Mouse (Mus musculus) frontal cortex, postnatal 36 days (tissue): Measurements from ENCODE around the gene Ubash3b.

ENCODE experiments used
- DNase-seq, 2 experiments: peaks; one replicate each; pipeline ENCODE4 v3.0.0; 2022; ENCODE audit warnings: low spot score in 2 of 2

Ubash3b gene

DNA sequence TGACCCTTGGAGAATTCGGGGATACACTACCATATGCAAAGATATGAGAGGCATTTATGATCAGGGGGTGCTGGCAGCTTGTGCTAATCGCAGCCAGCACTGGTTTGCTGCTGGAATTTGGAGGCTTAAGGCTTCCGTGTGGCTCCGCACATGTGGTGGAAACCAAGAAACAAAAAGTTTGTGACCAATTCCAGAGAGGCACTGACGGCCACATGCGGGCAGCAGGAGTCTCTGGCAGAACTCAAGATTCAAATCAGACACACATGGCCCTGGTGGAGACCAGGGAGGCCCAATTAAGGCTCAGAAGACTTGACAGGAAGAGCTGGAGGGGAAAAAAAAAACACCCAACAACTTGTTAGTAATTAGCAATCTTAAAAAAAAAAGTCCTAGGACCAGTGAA is 63.4 kb downstream of the Ubash3b start:
- DNase-seq, result no peak

GRCm38 (mm10) chr9:41091993-41092392 is 69.5 kb downstream of the Ubash3b start:
- DNase-seq, result no peak

DNA sequence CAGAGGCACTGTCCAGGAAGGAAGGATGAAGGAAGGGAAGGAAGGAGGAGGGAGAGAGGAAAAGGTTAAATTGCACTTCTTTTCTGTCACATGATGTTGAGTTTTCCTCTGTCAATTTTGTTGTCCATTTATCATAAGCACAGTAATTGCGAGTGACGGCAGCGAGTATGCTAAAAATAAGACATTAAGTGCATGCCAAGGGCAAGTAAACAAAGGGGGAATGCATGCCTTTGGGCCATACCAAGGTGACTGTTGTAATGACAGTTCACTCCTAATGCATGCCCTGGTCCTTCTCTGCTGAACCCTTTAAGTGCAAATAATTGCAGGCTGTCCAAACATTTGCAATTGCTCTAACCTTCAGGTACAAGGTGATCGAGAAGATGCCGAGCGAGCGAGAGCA is 70.3 kb downstream of the Ubash3b start:
- no peak for DNase-seq

GRCm38 (mm10) chr9:41087831-41088383 is 73.6 kb downstream of the Ubash3b start:
- no peak for DNase-seq

DNA sequence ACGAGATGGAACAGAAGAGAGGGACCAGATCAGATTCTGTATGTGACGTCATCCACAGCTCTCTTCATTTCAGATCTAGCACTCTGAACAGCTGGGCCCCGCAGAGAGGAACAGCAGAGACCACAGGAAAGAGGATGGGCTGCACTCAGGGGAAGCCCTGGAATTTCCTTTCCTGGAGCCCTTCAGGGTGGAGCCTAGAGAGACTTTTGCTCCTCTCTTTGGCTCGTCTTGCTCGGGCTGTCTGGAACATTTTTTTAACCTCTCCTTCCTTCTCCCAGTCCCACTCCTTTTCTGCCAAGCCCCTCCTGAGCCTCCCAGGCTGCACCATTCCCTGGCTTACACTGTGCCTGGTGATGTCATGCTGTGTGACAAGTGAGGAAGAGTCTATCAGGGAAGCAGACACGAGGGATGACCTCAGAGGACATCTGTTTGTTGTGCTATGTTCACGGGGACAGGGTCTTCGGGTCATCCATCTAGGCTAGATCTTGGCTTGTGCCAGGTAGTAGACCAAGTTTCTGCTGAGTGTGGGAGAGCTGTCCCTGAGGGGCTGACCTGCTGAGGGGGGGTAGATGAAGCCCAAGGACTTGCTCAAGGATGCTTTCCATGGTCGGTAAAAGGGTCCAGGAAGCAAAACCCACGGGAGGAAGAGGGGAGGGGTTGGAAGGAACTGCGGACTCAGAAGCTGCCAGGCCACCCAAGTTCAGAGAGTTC is 77.2 kb downstream of the Ubash3b start:
- DNase-seq, result no peak

GRCm38 (mm10) chr9:41083386-41084055 is 78.0 kb downstream of the Ubash3b start:
- no peak for DNase-seq

DNA sequence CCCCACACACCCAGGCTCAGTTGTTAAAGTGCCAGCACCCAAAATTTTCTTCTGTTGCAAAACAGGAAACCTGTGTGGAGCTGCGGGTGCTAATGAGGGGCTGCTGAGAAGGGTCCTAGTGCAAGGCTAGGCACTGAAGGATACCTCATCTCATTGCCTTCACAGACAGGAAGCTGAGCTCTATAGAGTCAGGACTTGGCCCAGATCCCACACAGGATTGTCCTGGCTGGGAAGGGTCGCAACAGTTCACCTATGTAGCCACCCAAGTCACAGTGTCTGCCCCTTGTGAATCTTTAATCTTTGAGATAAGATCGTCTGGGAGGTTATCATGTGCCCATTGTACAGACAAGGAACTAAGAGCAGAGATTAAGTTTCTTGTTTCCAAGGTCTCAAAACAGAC is 78.6 kb downstream of the Ubash3b start:
- DNase-seq, result no peak

DNA sequence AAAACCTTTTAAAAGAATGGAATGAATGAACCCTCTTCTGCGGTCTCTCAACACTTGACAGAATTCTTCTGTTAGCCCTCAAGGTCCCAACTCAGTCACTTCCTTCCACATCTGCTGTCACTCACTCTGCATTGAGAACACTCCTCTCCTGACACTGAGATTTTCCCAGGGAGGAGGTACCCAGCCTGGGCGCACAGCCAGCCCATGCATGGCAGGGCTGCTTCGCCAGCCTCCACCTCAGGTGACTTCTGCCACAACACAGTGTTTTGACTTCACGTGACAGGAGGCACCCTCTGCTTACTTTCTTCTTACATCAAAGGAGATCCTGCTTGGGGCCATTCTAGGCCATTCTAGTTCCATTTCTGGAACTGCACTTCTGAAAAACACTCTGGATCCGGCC is 80.6 kb downstream of the Ubash3b start:
- no peak for DNase-seq

DNA sequence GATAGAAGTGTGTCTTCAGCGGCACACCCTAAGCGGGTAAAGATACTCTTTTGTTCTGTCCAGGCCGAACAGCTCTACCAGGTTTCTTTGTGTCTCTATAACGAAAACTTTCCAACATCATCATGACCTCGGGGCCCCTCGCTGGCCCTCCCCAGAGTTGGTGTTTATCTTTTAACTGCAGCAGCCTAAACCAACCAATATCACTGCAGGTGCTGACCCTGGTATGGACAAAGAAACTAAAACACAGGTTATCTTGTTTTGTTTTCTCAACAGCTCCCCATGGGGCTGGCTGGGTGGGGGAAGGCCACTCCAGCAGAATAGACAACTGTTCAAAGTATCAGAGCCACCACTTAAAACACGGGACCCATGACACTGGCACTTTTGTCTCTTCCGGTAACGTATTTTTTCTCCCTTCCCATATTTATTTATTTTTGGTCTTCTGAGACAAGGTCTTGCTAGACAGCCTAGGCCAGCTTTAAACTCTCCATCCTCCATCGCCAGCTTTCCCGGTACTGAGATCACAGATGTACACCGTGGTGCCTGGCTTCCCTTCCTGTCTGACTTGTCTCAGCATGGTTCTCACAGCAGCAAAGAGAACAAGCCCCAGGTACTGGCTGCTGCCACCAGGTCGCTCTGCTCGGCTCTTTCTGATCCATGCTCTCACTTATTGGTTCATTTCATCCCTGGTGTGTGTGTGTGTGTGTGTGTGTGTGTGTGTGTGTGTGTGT is 81.9 kb downstream of the Ubash3b start:
- no peak for DNase-seq

- DNase-seq, result peak in 1 of 2 experiments; percentile 31
Observed at GRCm38 (mm10) chr9:41078198-41078597, 83.3 kb downstream of the Ubash3b start.

GRCm38 (mm10) chr9:41076150-41076549 is 85.3 kb downstream of the Ubash3b start:
- no peak for DNase-seq

- no peak for DNase-seq
Observed at GRCm38 (mm10) chr9:41075528-41075927, 86.0 kb downstream of the Ubash3b start.

GRCm38 (mm10) chr9:41073196-41074009 is 88.1 kb downstream of the Ubash3b start:
- DNase-seq, result no peak

DNA sequence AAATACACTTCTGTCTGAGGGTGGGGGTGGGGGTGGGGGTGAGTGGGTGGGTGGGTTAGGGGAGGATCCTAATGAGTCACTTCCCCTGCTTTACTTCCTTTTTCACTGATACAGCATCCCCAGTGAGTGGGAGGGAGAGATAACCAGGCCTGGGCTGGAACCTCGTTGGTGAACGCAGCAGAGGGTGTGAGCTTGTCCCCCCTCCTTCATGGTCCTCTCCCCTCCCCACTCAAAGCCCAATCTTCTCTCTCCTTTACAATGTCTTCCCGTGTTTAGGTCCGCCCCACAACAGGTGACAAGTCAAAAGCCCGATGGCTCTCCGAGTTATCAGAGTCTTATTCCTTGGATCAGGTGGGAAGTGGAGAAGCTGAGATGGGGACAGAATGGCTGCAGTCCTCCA is 88.7 kb downstream of the Ubash3b start:
- no peak for DNase-seq

GRCm38 (mm10) chr9:41071906-41072511 is 89.5 kb downstream of the Ubash3b start:
- DNase-seq, result no peak

DNA sequence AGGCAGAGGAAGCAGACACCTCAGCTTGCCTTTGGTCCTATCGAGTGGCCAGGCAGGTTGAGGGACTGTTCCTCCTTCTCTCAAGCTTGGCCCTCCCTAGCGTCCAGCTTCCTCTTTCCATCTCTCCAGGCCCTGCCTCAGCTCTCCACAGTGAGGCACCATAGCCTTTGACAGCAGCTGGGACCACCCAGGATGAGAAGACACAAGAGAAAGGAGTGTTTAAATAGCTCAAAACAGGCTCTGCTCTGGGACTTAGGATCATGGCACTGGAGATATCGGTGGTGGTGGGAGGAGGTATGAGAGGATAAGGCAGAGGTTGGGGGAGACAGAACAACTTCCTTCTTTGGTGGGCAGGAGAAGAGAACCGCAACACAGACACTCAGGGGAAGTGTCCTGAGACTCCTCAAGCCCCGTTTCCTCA is 90.7 kb downstream of the Ubash3b start:
- no peak for DNase-seq

DNA sequence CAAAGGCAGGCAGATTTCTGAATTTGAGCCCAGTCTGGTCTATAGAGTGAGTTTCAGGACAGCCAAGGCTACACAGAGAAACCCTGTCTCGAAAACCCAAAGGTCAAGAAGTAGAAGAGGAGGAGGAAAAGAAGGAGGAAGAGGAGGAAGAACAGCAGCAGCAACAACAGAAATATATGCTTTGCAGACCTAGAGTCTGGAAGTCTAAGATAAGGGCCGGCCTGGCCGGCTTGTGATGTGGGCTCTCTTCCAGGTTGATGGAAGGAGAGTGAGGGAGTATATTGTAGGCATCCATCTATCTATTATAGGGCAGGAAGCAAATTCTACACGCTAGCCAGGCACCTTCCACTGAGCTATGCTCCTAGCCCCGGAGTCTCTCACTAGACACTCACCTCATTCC is 92.0 kb downstream of the Ubash3b start:
- no peak for DNase-seq

DNA sequence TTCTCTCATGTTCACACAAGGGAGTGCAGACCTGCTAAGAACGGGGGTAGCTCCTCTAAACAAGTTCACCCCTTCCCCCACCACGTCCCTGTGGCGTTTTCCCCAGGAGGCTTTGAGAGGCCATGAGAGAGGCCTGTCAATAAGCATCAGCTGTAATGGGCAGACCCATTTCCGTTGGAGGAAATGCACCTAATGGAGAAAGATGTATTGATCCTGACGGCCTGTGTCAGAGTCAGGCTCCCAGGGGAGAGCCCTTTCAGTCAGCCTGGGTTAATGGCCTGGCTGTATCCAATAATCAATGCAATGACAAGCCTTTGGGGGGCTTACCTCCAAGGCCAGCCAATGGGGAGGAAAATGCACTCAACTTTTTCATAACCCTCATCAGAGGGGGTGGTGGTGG is 100.1 kb downstream of the Ubash3b start:
- no peak for DNase-seq

DNA sequence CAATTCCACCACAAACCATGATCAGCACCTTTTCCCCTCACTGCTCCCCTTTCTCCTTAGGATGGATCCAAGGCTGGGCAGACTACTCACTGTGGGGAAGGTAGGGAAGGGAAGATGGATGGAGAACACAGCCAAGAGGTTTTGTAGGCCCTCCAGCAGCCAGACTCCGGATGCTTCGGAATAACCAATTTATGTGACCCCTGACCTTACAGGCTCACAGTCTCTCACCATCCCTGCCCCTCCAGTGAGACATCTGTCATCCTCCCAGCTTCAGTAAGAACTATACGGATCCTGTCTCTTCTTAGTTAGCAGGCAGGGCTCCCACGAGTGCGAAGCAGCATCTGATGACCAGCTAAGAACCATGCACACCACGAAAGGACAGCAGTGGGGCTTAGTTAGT is 100.9 kb downstream of the Ubash3b start:
- no peak for DNase-seq

- DNase-seq, result no peak
Observed at GRCm38 (mm10) chr9:41058765-41059535, 102.5 kb downstream of the Ubash3b start.
